Mouse (Mus musculus): ENCODE results near the gene Lhpp. TPM values are rescaled to one million over a fixed set of nuclear protein-coding genes. Genes with fewer than 3 reads are reported as not detected.

The Lhpp gene
- total RNA-seq, 2 experiments from 2014 or later = 18.0 to 18.4 TPM

DNA sequence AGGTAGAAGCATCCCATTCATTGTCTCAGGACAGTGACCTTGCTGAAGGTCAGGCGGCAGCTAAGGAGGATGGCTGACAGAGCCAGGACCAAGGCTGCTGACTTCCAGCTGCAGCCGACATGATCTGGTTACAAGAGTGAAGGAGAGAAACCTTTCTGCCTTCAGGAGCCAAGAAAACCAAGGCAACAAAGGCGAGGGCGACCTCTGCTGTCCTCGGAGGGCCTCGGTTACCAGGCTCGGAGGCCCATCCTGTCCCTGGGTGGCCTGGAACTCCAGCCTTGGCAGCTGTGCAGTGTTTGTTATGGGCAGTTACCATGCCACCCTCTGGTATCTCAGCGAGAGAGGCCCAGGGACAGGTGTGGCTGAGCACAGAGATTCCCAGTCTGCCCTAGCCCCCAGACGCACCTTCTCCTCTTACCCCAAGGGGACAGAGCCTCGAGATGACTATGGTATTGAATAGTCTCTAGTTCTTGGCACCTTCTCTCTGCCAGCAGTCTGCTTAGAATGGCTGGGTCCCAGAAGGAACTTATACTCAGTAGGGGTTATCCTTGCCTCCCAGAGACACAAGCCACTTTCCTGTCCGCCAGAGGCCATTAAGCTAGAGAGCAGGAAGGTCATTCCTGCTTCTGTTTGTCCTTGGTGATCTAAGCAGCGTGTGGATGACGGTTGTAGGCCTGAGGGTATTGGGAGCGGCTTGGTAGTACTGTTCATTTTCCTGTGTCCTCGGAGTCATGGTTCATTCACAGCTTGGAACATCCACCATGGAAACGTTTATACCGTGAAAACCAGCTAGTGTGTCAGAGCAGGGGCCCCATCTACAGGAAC lies 63.7 kb downstream of the Lhpp start:
- intact Hi-C loops (cut with DNase I) = loop anchor here (1.0 to 5.0 kb wide), 3 partner anchors 18 to 138 kb away; partner anchors contain the start of gene Fam53b
- peak; percentile 91 to 93 for DNase-seq

DNA sequence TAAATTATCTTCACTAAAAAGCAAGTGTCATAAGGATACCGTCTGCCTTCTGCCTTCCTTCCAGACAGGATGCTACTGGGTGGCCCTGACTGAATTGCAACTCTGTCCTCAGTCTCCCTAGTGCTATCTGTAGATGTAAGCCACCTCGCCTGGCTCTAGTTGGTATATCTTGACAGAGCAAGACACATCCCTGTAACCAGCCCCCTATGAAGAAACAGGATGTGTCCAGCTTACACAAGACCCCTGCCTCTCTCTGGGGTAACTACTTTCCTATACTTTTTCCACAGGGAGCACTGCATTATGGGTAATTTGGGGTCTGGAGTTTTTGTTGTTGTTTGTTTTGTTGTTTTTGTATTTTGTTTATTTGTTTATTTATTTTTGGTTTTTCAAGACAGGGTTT lies 65.5 kb downstream of the Lhpp start:
- intact Hi-C loops (cut with DNase I) = no loop called here
- no peak for DNase-seq

DNA sequence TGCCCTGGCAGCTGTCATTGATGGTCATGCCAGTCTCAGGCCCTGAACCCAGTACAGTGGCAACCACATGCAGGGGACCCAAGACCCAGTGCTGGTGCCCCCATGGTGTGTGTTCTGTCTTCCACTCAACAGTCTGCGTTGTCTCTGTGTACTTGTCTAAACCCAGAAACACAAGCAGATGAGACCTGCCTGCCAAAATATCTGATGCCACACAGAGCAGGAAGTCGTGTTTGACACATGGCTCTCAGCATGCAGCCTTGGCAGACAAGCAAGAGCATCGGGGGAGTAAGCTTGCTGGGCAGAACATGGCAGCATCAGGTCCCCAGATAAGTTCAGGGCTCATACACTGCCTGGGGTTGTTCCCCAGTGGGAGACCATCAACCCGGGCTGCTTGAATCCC lies 68.7 kb downstream of the Lhpp start:
- intact Hi-C loops (cut with DNase I) = no loop called here
- no peak for DNase-seq

DNA sequence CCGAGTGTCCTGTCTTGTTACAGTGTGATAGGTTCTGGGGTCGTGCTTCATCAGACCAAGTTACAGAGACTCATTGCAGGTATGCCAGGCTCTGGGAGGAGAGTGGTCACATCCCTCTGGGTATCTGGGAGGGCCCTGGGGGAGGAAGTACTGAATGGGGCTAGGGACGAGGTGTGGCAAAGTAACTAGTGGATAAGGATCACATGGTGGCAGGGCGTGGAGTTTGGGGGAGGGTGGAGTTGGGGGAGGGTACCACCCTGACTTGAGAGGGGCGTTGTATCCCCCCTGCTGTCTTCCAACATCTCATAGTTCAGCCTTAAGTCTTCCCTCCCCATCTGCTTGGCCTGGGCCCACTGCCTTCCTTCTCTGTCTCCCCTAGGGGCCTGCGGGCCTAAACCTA lies 69.1 kb downstream of the Lhpp start:
- DNase-seq = no peak
- intact Hi-C loops (cut with DNase I) = no loop called here

DNA sequence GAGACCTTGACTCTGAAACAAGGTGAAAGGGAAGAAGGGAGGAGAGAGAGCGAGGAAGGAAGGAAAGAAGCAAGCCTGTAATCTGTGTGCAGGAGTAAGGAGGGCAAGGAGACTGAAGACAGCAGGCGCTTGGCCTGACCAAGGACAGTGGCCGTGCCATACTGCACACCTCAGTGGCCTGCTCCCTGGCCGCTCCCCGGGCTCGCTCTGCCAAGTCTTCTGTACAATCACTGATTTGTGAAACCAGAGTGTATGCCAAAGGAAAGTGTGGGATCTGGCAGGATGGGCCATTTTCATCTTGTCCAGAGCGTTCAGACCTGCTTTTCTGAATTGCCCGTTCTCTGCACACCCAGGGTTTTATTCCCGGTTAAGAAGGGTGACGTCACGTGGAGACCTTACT lies 70.9 kb downstream of the Lhpp start:
- peak; percentile 61 to 64 for DNase-seq

DNA sequence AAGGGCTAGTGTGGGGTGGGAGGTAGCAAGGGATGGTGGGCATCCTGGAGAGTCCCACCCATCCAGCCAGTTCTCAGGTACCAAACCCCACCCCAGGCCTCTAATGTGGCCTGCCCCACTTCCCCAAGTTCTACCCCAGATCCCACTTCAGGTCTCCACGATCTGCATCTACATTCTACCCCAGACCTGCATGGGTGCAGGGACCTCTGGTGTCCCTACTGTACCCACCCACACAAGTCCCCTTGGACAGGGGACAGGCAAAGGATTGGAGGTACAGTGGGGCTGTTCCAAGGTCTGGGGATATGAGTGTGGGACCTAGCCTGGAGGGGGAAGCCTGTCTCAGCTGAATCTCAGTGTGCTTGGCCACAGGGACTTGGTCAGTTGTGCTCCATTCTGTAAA lies 71.4 kb downstream of the Lhpp start:
- intact Hi-C loops (cut with DNase I) = no loop called here
- no peak for DNase-seq

More for the DNA sequence above, 70.9 kb downstream of the Lhpp start:
- intact Hi-C loops (cut with DNase I) = no loop called here

DNA sequence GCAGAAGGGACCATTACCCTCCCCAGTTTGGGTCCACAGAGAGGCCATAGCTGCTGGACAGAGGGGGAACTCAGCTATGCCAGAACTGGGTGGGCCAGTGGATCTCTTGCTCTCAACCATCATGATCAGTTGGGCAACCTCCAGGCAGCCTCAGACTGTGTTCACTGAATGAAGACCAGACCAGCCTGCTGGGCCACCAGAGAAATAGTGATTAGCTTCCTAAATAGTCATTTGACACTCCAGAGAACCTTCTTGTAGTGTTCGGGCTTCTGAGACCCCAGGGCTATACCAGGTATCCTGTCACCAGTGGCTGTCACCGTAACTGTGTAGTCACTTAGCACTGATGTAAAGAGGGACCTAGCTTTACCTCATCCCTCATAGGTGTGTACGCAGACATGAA lies 71.9 kb downstream of the Lhpp start:
- no peak for DNase-seq
- intact Hi-C loops (cut with DNase I) = no loop called here

DNA sequence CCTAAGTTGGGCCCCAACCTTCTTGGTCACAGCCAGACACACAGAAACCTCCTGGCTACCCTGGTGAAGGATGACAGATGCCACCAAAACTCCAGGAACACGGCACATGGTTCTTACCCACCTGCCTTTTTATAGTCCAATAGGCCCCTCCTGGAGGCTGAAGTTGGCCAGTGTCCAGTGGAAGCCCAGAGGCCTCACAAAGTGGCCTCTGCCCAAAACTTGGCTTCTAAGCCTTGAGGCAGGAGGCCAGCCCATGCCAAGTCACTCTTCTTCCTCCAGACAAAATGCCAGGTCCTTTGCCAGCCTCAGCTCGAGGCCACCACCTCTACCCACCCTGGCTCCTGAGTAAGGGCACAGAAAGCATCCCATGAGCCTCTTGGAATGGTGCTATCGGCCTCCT lies 72.5 kb downstream of the Lhpp start:
- DNase-seq = no peak
- intact Hi-C loops (cut with DNase I) = no loop called here

DNA sequence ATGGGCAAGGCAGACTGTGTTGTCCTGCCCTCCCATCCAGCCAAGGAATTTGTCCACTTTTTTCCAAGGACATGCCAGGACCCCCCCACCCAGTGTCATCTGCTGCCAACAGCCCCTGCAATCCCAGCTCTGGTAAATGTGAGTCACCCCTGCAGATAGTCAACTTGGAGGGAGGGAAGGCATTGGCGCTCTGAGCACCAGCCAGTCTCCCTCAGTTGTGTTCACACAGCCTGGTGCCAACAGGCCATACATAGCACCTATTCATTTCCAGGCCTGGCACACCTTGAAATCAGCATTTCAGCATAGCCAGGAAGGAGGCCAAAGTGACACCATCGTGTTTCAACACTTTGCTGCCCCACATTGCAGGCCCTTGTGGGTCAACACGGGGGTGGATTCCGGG lies 73.5 kb downstream of the Lhpp start:
- peak; percentile 58 to 62 for DNase-seq
- intact Hi-C loops (cut with DNase I) = no loop called here

DNA sequence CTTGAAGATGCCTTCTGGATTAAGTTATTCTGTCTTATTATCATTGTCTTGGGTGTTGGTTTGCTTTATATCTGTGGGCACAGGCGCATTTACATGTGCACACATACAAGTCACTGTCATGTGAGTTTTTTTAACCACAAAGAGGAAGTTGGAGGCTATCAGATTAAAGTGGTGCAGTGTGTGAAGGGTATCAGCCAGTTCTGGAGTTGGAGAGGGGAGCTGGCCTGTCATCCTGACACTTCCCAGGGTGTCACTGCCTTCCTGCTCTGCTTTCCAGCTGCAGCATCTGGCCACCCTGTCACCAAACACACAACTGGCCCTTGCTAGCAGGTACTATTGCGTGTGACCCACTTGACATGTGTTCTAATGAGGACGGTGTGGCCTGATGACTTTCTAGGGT lies 76.1 kb downstream of the Lhpp start:
- intact Hi-C loops (cut with DNase I) = no loop called here
- no peak for DNase-seq

DNA sequence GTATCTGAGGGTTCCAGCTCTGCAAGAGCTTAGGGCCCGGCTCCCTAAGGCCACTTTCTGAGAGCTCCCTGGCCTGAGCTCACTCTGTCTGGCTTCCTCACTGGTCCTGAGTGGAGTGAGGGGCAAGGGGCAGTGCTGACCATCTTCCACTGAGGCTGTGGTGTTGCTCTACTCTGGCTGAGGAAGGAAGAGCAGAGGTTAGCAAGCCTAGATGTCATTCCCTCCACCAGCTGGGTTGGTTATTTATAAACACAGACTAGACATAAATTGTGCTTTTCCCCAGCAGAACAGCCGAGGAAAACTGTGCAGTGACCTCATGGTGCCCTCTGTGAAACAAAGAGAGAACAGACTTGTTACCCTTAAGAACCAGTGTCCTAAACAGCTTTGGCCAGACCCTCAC lies 77.5 kb downstream of the Lhpp start:
- intact Hi-C loops (cut with DNase I) = no loop called here
- DNase-seq = no peak

DNA sequence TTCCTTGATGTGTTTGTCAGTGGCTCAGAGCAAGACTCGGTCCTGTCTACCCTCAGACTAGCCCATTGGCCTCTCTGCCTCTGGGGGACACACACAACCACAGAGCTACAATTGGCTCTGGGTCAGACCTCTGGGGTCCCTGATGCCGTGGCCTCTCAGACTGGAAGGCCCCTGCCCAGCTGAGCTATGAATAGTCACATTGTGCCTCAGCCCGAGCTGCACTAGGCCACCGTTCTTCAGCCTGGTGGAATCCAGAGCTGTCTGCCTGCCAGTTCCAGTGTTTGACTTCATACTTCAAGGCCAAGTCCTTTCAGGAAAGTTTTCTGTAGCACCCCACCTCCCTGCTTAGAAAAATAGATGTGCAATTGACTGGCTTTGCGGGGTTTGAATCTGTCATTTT lies 78.3 kb downstream of the Lhpp start:
- intact Hi-C loops (cut with DNase I) = no loop called here
- DNase-seq = peak in 1 of 2 experiments; percentile 71

DNA sequence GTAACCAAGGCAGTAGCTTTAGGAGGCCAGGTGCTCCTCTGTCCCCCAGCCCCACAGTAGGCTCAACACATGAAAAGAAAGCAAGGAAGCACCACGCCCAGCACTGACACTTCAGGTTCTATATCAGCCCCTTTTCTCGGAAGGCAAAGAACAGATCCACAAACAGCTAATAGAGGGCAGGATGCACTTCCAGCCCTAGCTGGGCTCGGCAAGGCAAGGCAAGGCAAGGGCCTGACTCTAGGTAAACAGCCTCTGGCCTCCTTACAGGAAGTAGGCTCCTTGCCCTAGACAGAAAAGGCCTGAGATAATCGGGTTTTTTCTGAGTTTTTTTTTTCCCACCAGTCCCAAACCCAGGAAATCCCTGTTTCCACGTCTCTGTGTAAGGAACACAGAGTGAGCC lies 79.3 kb downstream of the Lhpp start:
- no peak for DNase-seq
- intact Hi-C loops (cut with DNase I) = no loop called here

DNA sequence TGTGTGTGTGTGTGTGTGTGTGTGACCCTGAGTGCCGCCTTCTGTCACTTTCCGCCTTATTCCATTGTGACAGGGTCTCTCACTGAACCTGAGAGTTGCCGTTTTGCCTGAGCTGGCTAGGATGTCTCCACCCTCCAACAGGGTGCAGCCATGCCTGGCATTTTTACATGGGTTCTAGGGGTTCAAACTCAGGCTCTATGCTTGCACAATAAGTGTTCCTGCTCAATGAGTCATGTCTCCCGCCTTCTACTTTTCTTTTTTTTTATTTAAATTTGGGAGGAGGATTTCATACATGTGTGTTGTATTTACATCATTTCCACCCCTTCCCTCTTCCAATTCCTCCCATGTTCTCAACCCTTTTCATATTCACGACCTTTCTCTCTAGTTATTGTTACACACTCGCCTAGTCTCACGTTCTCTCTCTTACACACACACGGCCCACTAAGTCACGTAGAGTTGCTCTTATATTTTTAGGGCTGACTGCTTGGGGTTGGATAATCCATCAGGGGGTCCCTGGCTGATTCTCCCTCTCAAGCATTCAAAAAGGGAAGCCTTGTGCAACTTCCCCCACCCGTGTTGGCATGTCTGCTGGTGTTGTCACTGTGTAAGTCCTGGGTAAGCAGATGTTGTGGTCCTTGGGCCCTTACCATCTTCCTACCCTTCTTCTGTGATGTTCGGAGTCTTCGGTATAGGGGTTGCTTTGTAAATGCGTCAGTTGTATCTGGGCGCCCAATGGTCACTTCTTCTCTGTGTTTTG lies 80.5 kb downstream of the Lhpp start:
- intact Hi-C loops (cut with DNase I) = no loop called here
- no peak for DNase-seq

DNA sequence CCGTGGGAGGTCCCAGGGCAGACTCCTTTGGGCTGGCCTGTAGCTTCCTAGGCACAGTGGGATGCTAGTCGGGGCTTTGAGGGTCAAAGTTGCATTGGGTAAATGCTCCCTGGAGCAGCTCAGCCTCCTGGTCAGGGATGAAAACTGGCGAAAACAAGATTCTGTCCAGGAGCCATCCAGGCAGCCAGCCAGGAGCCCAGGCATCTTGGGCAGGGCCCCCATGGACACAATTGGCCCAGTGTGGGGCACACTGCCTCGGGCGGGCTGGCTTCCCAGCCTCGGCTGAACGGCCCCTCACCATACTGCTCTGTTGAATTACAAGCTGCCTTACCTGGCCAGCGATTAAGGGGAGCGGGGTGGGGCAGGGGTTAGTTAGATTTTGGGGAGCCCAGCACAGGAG lies 82.3 kb downstream of the Lhpp start:
- intact Hi-C loops (cut with DNase I) = no loop called here
- no peak for DNase-seq

DNA sequence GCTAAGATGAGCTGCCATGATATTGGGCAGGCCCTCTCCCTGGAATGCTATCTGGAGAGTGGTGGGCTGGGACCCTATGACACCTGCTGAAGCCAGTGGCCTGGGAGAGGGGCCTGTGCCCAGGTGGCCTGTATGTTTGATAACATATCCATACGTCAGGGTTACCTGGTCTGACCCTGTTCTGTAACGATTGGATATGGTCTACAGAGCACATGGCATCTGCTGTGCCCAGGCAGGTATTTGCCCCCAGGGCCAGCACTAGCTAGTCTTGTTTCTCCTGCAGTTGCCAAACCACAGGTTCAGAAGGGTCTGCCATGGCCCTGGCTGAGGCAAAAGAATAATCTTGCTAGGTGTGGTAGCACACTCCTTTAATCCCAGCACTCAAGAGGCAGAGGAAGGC lies 83.1 kb downstream of the Lhpp start:
- intact Hi-C loops (cut with DNase I) = no loop called here

DNA sequence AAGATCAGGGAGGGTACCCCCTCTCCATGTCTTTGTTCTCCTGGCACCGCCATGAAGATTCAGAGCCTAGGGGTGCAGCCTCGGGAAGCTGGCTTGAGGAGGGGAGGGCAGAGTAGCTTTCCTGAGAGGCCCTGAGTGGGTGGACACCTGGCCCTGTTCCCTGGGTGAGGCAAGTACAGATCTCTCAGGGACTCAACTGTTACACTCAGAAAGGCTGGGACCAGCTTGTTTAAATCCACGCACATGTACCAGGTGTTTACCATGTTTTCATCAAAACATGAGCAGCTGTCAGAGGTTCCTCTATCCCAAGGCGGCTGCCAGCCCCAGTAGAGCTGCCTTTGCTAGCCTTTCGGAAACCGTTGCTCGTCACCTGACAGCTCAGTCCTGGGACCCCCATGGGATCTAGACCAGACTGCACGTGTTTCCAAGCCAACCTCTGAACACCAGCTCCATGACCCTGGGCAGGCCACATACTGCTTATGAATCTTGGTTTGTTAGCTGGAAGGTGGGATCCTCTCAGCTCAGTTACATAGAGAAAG lies 86.9 kb downstream of the Lhpp start:
- no peak for DNase-seq
- intact Hi-C loops (cut with DNase I) = loop anchor here (5.0 kb wide), 1 partner anchor 885 kb away; no protein-coding TSS in a partner anchor

More for the DNA sequence above, 83.1 kb downstream of the Lhpp start:
- DNase-seq = no peak

DNA sequence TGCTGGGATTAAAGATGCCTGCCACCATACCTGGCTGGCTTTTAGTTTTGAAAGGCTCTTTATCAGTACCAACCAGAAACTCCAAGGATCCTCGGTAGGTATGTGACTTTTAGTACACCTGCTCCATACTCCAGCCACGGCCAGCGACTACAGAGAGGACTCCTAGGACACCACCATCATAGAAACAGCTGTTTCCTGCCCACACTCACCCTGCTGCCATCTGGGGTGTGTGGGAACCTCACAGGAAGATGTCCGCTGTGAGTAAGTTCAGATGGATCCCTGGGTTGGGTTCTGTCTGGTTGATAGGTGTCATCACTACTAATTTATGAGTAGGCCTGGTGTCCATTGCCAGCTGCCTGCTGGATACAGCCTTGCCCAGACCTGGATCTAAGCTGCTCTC lies 88.3 kb downstream of the Lhpp start:
- DNase-seq = no peak

DNA sequence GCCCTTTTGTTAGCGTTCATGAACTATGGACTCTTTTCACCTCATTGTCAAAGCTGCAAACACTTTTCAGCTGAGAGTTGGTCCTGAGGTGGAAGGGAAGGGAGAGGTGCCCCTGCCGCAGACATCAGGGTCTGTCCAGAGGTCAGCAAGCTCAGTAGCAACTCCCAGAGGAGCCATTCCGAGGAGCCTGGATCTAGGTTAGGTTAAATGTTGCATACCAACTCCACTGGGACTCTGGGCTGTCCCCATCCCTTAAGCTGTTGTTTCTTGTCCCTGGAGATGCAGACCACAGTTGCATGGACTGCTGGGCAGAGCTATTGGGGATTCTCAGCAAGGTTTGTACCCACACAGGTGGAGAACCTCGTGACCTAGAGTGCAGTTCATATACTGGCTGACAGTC lies 88.7 kb downstream of the Lhpp start:
- intact Hi-C loops (cut with DNase I) = loop anchor here (5.0 kb wide), 1 partner anchor 883 kb away; no protein-coding TSS in a partner anchor

More for the DNA sequence above, 88.3 kb downstream of the Lhpp start:
- intact Hi-C loops (cut with DNase I) = loop anchor here (5.0 kb wide), 1 partner anchor 884 kb away; no protein-coding TSS in a partner anchor

DNA sequence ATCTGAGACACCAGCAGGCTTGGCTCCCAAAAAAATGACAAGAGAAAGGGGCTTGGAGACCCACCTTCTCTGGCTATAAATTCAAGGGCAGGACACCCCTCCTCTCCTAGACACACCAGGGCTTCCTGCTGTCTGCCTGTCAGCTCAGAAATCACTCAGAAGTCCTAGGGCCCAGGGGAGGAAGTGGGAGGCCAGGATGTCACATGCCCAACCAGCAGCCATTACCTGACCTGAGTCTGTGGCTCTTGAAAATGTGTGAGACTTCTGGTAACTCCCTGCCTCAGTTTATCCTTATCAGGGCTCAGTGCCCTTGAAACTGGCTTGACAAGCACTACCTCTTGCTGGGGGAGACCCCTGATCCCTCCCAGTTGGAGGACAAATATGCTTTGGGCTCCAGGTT lies 89.2 kb downstream of the Lhpp start:
- intact Hi-C loops (cut with DNase I) = loop anchor here (5.0 kb wide), 1 partner anchor 883 kb away; no protein-coding TSS in a partner anchor
- DNase-seq = no peak

More for the DNA sequence above, 88.7 kb downstream of the Lhpp start:
- no peak for DNase-seq

DNA sequence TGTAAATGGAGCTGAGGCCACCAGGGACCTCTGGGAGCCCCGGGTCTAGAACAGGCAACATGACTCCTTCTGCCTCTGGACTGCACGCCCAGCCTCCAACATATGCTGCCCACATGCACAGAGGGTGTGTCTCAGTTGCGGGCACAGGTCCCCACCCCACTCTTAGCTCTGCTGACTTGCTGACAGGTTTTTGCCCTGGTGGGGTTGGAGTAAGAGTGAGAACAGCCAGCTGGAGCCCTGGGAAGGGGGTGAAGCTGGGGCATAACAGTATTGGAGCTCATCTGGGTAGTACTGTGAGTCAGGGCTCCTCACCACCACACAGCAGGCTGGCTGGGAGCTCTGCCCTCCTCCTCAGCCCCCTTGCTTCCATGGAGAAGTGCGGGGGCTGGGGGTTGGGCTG lies 89.7 kb downstream of the Lhpp start:
- no peak for DNase-seq
- intact Hi-C loops (cut with DNase I) = no loop called here

Measured in heart, postnatal 10 days (tissue).